Mouse (Mus musculus): ENCODE measurements at regions not wholly inside any gene's neighbourhood (a gene's known extent, or its start where the extent isn't known, plus 50 kb on each side); places are given as distances from the start of the nearest gene placed in this dataset.

DNA sequence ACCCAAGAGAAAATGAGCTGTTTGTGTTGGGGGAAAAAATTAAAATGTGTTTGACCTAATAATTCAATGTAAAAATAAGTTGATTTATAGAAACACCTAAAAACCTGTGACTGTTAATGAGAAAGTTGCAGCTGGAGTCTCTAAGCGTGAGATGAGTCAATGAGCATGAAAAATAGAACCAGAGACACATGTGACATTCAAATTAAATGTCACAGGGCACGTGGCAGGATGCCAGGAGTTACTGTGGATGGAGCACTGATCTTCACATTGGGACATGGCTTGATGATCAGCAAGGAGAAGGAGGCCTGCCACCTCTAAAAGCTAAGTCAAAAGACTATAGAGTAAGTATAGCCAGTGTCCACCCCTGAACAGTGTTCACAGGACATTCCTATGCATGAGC is 103.7 kb upstream of the Irs2 start:
- ATAC-seq (ENCODE audit: insufficient number of reproducible peaks, low FRiP score, low TSS enrichment, low read depth), result no peak
- Histone ChIP-seq H3K27ac (no peak overlapping the region), H3K27me3 (no peaks in the 10 kb centered on the region; the same call in 1 of the 2 replicates), H3K36me3 (no peaks in the 10 kb centered on the region), H3K4me3 (no peak overlapping the region), H3K4me1 (peaks cover 8% of the 10 kb centered on the region), H3K9me3 (no peaks in the 10 kb centered on the region), H3K4me2 (no peak overlapping the region), H3K9ac (no peak overlapping the region)
- 67% methylated on average over 2 of the region's 2 CpGs for WGBS

- Histone ChIP-seq H3K4me2 (no peak overlapping the region), H3K27ac (no peak overlapping the region), H3K27me3 (no peaks in the 10 kb centered on the region), H3K4me1 (no peaks in the 10 kb centered on the region), H3K9me3 (no peaks in the 10 kb centered on the region), H3K9ac (no peak overlapping the region), H3K36me3 (no peaks in the 10 kb centered on the region), H3K4me3 (no peak overlapping the region)
- ATAC-seq (ENCODE audit: insufficient number of reproducible peaks, low FRiP score, low TSS enrichment, low read depth), result no peak
- 90% methylated on average over 1 of the region's 1 CpGs for WGBS
These were observed 99.2 kb upstream of the Irs2 start for GRCm38 (mm10) chr8:11107435-11107834.

- H3K4me2 ChIP-seq, result no peak overlapping the region
- no peak overlapping the region for H3K27ac ChIP-seq
- no peaks in the 10 kb centered on the region for H3K9me3 ChIP-seq
- H3K4me1 ChIP-seq, result no peaks in the 10 kb centered on the region
- H3K9ac ChIP-seq, result no peak overlapping the region
- H3K4me3 ChIP-seq, result no peak overlapping the region
- 73% methylated on average over 5 of the region's 5 CpGs for WGBS
- no peak for ATAC-seq (ENCODE audit: insufficient number of reproducible peaks, low FRiP score, low TSS enrichment, low read depth)
- no peaks in the 10 kb centered on the region for H3K36me3 ChIP-seq
- no peaks in the 10 kb centered on the region for H3K27me3 ChIP-seq
These were observed 98.8 kb upstream of the Irs2 start for GRCm38 (mm10) chr8:11107021-11107420.

GRCm38 (mm10) chr8:11103745-11104607 is 95.7 kb upstream of the Irs2 start:
- no peak for ATAC-seq (ENCODE audit: insufficient number of reproducible peaks, low FRiP score, low TSS enrichment, low read depth)
- Histone ChIP-seq H3K27ac (no peak overlapping the region), H3K4me1 (peaks cover 8% of the 10 kb centered on the region; the same call in 1 of the 2 replicates), H3K9me3 (no peaks in the 10 kb centered on the region), H3K27me3 (no peaks in the 10 kb centered on the region), H3K9ac (no peak overlapping the region), H3K4me2 (no peak overlapping the region), H3K4me3 (no peak overlapping the region), H3K36me3 (no peaks in the 10 kb centered on the region)
- 85% methylated on average over 10 of the region's 10 CpGs for WGBS

GRCm38 (mm10) chr8:11100310-11100709 is 92.1 kb upstream of the Irs2 start:
- 86% methylated on average over 3 of the region's 3 CpGs for WGBS
- no peaks in the 10 kb centered on the region for H3K27me3 ChIP-seq

GRCm38 (mm10) chr8:11099591-11099855 is 91.3 kb upstream of the Irs2 start:
- no peaks in the 10 kb centered on the region for H3K36me3 ChIP-seq
- peak overlapping the region; percentile 73 for H3K27ac ChIP-seq
- ATAC-seq (ENCODE audit: insufficient number of reproducible peaks, low FRiP score, low TSS enrichment, low read depth), result no peak
- H3K9ac ChIP-seq, result no peak overlapping the region
- no peaks in the 10 kb centered on the region for H3K9me3 ChIP-seq
- no peak overlapping the region for H3K4me3 ChIP-seq
- H3K4me2 ChIP-seq, result no peak overlapping the region
- H3K4me1 ChIP-seq, result peaks cover 28% of the 10 kb centered on the region
- no peaks in the 10 kb centered on the region for H3K27me3 ChIP-seq
- WGBS, result 45% methylated on average over 3 of the region's 3 CpGs

More at GRCm38 (mm10) chr8:11100310-11100709, 92.1 kb upstream of the Irs2 start:
- H3K4me1 ChIP-seq, result peaks cover 25% of the 10 kb centered on the region
- H3K9ac ChIP-seq, result no peak overlapping the region
- ATAC-seq (ENCODE audit: insufficient number of reproducible peaks, low FRiP score, low TSS enrichment, low read depth), result no peak
- no peaks in the 10 kb centered on the region for H3K36me3 ChIP-seq
- no peak overlapping the region for H3K27ac ChIP-seq
- H3K9me3 ChIP-seq, result no peaks in the 10 kb centered on the region
- H3K4me3 ChIP-seq, result no peak overlapping the region
- H3K4me2 ChIP-seq, result no peak overlapping the region

DNA sequence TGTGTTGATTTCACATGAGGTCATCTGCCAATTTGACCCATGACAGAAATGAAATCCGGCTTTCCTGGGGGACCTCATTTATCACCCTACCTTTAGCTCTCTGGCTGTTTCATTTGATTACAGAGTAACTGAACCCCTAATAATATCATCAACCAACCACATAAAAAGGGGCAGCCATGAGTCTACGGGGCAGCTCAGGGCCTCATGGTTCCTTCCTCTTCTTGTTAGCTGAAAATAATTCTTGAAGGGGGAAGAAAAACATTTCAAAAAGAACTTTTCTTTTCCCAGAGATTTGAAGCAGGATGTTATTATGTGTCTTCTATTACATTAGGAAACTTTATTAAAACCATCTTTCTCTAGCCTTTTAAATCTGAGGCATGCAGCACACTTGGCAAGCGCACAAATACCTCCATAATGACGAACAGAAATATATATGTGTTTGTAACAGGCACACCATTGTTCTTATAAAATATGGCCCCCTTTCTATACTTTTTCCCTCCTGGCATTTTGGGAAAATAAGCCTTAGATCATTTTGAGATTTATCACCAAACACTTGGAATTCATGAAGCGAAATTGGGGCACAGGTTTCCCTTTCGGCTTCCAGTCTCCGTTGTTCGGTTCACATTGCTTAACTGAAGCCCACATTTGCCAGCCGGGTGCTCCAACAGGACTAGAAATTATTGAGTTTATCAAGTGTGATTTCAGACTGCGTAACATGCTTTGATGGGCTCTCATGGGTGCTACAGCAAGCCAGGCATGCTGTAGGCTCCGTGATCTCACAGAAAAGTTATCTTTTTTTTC is 90.7 kb upstream of the Irs2 start:
- Histone ChIP-seq H3K27ac (peak overlapping the region; percentile 73), H3K4me3 (no peak overlapping the region), H3K4me1 (peaks cover 28% of the 10 kb centered on the region), H3K9ac (no peak overlapping the region), H3K36me3 (no peaks in the 10 kb centered on the region), H3K4me2 (peak overlapping the region; percentile 19), H3K27me3 (no peaks in the 10 kb centered on the region), H3K9me3 (no peaks in the 10 kb centered on the region)
- peak; percentile 25; the same call in 1 of the 2 replicates for ATAC-seq (ENCODE audit: insufficient number of reproducible peaks, low FRiP score, low TSS enrichment, low read depth)
- WGBS, result 30% methylated on average over 11 of the region's 11 CpGs

GRCm38 (mm10) chr8:11098228-11098778 is 90.0 kb upstream of the Irs2 start:
- Histone ChIP-seq H3K4me3 (no peak overlapping the region), H3K4me1 (peaks cover 28% of the 10 kb centered on the region), H3K9me3 (no peaks in the 10 kb centered on the region), H3K9ac (no peak overlapping the region), H3K36me3 (no peaks in the 10 kb centered on the region), H3K27ac (peak overlapping the region; percentile 73), H3K4me2 (peak overlapping the region; percentile 19), H3K27me3 (no peaks in the 10 kb centered on the region)
- no peak for ATAC-seq (ENCODE audit: insufficient number of reproducible peaks, low FRiP score, low TSS enrichment, low read depth)
- WGBS, result 18% methylated on average over 10 of the region's 10 CpGs

GRCm38 (mm10) chr8:11097813-11098212 is 89.6 kb upstream of the Irs2 start:
- no peaks in the 10 kb centered on the region for H3K36me3 ChIP-seq
- no peaks in the 10 kb centered on the region for H3K27me3 ChIP-seq
- no peak for ATAC-seq (ENCODE audit: insufficient number of reproducible peaks, low FRiP score, low TSS enrichment, low read depth)
- H3K27ac ChIP-seq, result peak overlapping the region; percentile 73
- WGBS, result 57% methylated on average over 3 of the region's 3 CpGs
- no peak overlapping the region for H3K9ac ChIP-seq
- H3K9me3 ChIP-seq, result no peaks in the 10 kb centered on the region
- no peak overlapping the region for H3K4me3 ChIP-seq
- peaks cover 28% of the 10 kb centered on the region for H3K4me1 ChIP-seq
- no peak overlapping the region for H3K4me2 ChIP-seq

- H3K4me1 ChIP-seq, result peaks cover 30% of the 10 kb centered on the region
- no peak overlapping the region for H3K4me3 ChIP-seq
- no peak for ATAC-seq (ENCODE audit: insufficient number of reproducible peaks, low FRiP score, low TSS enrichment, low read depth)
- no peak overlapping the region for H3K27ac ChIP-seq
- whole genome bisulfite sequencing, result 36% methylated on average over 8 of the region's 8 CpGs
- no peaks in the 10 kb centered on the region for H3K36me3 ChIP-seq
- no peaks in the 10 kb centered on the region; the same call in 1 of the 2 replicates for H3K27me3 ChIP-seq
- no peaks in the 10 kb centered on the region for H3K9me3 ChIP-seq
- H3K4me2 ChIP-seq, result no peak overlapping the region
- H3K9ac ChIP-seq, result no peak overlapping the region
These were observed 86.3 kb upstream of the Irs2 start for GRCm38 (mm10) chr8:11094516-11094915.

DNA sequence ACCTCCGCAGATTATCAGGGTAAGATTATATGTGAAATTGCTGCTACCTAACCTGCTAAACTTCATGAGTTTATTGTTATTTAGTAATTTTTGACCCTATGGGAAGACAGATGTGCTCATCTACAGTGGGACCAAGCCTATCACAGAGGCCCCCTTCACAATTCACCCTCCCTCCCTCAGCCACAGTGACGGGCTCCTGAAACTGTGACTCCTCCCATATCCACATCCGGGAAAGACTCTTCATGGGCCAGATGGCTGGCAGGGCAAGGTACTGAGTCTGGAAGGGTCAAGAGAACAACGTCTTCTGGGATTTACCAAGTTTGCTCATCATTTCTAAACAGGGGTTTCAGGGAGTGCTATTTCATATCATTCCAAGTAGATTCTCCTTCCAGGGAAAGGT is 84.1 kb upstream of the Irs2 start:
- WGBS, result 62% methylated on average over 4 of the region's 4 CpGs
- H3K27me3 ChIP-seq, result no peaks in the 10 kb centered on the region; the same call in 1 of the 2 replicates
- H3K4me1 ChIP-seq, result peaks cover 20% of the 10 kb centered on the region
- no peak overlapping the region for H3K9ac ChIP-seq
- H3K4me2 ChIP-seq, result no peak overlapping the region
- no peak overlapping the region for H3K27ac ChIP-seq
- ATAC-seq (ENCODE audit: insufficient number of reproducible peaks, low FRiP score, low TSS enrichment, low read depth), result no peak
- H3K36me3 ChIP-seq, result no peaks in the 10 kb centered on the region
- H3K9me3 ChIP-seq, result no peaks in the 10 kb centered on the region
- no peak overlapping the region for H3K4me3 ChIP-seq

Data from limb, embryonic 15.5 days (tissue).